ENCODE assay signal across 35 mouse cellular contexts in genomic region chr1:126005672-126006071, GRCm38 (mm10).
"Had no signal": no experiment of that assay in that cellular context is flagged by ENCODE, and none has a peak within 500 bp of the region (broad histone marks: within the 10 kb centered on the region; RNA-seq: fewer than 3 reads in every experiment).

No protein-coding gene starts in this region.

- DNase-seq: heart, postnatal 10 days; heart, postnatal 14 days; heart, postnatal 36 days; heart, postnatal 4 days; kidney, adult 11 months; kidney, adult 18-20 months; kidney, adult 2 months; kidney, adult 8-10 months; kidney, adult 9 months; kidney, postnatal 10 days; kidney, postnatal 14 days; kidney, postnatal 25 days; kidney, postnatal 36 days; kidney, postnatal 4 days; layer of hippocampus, adult 9-11 months; layer of hippocampus, postnatal 36 days had no signal

- H3K4me1 ChIP-seq: heart, embryonic 10.5 days; heart, embryonic 12.5 days; heart, embryonic 13.5 days; heart, embryonic 15.5 days; hindbrain, embryonic 10.5 days; hindbrain, embryonic 12.5 days; hindbrain, embryonic 15.5 days; intestine, embryonic 15.5 days; kidney, embryonic 15.5 days had no signal

- ATAC-seq: hindbrain, embryonic 16.5 days; hindbrain, postnatal 0 days; inflammation-experienced regulatory T-cells, adult 6 months; intestine, embryonic 15.5 days; intestine, embryonic 16.5 days; intestine, postnatal 0 days had no signal

- H3K9me3 ChIP-seq: heart, embryonic 10.5 days; heart, embryonic 13.5 days; heart, embryonic 15.5 days; hindbrain, embryonic 10.5 days; hindbrain, embryonic 12.5 days; hindbrain, embryonic 13.5 days; hindbrain, embryonic 15.5 days; intestine, embryonic 15.5 days; kidney, embryonic 15.5 days had no signal

- H3K4me2 ChIP-seq: heart, embryonic 11.5 days; heart, embryonic 12.5 days; heart, embryonic 13.5 days; heart, embryonic 15.5 days; hindbrain, embryonic 12.5 days; hindbrain, embryonic 13.5 days; hindbrain, embryonic 14.5 days; hindbrain, embryonic 15.5 days; intestine, embryonic 15.5 days; kidney, embryonic 15.5 days had no signal

- H3K27ac ChIP-seq: heart, embryonic 10.5 days; heart, embryonic 13.5 days; heart, embryonic 15.5 days; hindbrain, embryonic 10.5 days; hindbrain, embryonic 12.5 days; hindbrain, embryonic 13.5 days; hindbrain, embryonic 14.5 days; hindbrain, embryonic 15.5 days; hindbrain, postnatal 0 days; intestine, embryonic 15.5 days; kidney, embryonic 15.5 days; kidney, postnatal 0 days; layer of hippocampus, adult 2 months had no signal

- H3K9ac ChIP-seq: heart, embryonic 12.5 days; heart, embryonic 13.5 days; heart, embryonic 15.5 days; hindbrain, embryonic 12.5 days; hindbrain, embryonic 13.5 days; hindbrain, embryonic 14.5 days; hindbrain, embryonic 15.5 days; intestine, embryonic 15.5 days; kidney, embryonic 15.5 days had no signal

- H3K4me3 ChIP-seq: heart, embryonic 10.5 days; heart, embryonic 12.5 days; heart, embryonic 13.5 days; heart, embryonic 15.5 days; hindbrain, embryonic 10.5 days; hindbrain, embryonic 12.5 days; hindbrain, embryonic 13.5 days; hindbrain, embryonic 15.5 days; intestine, embryonic 15.5 days; kidney, embryonic 15.5 days; layer of hippocampus, adult 2 months had no signal

- H3K27me3 ChIP-seq: heart, embryonic 12.5 days; heart, embryonic 13.5 days; heart, embryonic 15.5 days; hindbrain, embryonic 12.5 days; hindbrain, embryonic 13.5 days; hindbrain, embryonic 15.5 days; intestine, embryonic 15.5 days; kidney, embryonic 15.5 days had no signal

- H3K36me3 ChIP-seq: heart, embryonic 10.5 days; heart, embryonic 12.5 days; heart, embryonic 13.5 days; heart, embryonic 15.5 days; hindbrain, embryonic 10.5 days; hindbrain, embryonic 12.5 days; hindbrain, embryonic 13.5 days; hindbrain, embryonic 15.5 days; intestine, embryonic 15.5 days; kidney, embryonic 15.5 days had no signal
